Mouse (Mus musculus): Measurements from ENCODE around the gene Hdac4.

Gene Hdac4

GRCm38 (mm10) chr1:91921279-91921678 lies 274.2 kb downstream of the Hdac4 start:
- DNase-seq (ENCODE audit: low spot score): peak; percentile 34

DNA sequence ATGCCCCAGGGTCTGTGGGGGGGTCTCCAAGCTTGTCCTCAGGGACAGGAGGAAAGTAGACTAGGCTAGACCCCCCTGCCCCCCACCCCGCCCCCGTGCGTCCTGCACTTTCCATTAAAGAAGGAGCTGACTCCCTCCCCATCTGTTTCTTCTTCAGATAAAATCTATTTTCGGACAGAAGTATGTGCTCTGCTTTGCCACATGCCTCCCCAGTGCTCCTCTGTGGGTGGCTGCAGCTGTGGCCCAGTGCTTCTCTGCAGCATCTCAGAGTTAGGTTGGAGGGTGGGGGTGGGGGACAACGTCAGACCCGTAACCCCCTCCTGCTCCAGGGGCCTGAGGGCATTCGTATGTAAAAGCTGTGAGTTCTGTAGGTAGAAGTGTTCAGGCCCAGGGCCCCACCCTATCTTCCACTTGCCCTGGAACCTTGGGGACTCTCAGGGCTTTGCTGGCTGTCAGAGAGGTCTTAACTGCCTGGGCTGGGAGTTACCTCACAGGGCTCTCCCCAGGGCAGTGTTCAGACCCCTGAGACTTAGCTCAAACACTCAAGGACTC lies 275.4 kb downstream of the Hdac4 start:
- DNase-seq (ENCODE audit: low spot score): no peak

- DNase-seq (ENCODE audit: low spot score): no peak
Observed at GRCm38 (mm10) chr1:91918257-91918800, 277.2 kb downstream of the Hdac4 start.

DNA sequence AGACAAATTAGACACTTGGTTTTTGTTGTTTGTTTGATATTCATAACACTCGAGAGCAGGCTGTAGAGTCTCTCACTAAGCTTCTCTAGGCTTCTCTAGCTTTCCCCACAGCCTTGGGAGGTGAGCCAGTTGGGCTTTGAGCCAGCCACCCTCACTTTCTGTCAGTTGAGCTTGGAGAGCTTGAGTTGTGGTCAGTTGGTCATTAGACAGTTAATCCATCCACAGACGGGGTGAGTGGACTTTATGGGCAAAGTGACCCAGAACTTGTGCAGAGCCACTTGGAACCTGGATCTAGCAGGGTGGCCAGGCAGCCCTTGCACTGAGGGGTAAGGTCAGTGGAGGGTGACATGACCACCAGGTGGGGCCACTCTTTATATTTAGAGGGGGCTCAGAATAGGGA lies 277.9 kb downstream of the Hdac4 start:
- peak; percentile 75 for DNase-seq (ENCODE audit: low spot score)

- DNase-seq (ENCODE audit: low spot score): no peak
Observed at GRCm38 (mm10) chr1:91915961-91916360, 279.5 kb downstream of the Hdac4 start.

- DNase-seq (ENCODE audit: low spot score): no peak
Observed at GRCm38 (mm10) chr1:91914648-91915047, 280.9 kb downstream of the Hdac4 start.

DNA sequence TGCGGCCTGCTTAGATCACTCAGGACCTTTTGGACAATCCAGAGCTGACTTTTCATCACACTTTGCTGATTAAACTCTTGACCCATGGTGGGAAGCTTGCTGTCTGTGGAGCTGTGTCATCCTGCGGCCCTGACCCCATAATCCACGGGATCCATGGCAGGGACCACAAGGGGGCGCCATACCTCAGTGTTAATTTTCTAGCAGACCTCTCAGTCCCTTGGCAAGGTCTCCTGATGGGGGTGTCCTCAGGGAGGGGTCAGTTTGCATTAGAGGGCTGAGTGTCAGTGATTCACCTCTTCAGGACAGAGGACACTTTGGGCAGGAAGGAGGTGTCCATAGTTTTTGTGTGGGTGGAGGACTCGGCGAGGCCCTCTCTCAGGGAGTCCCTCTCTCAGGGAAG lies 281.6 kb downstream of the Hdac4 start:
- DNase-seq (ENCODE audit: low spot score): peak; percentile 55

GRCm38 (mm10) chr1:91912227-91913119 lies 283.0 kb downstream of the Hdac4 start:
- peak; percentile 28 for DNase-seq (ENCODE audit: low spot score)

GRCm38 (mm10) chr1:91905268-91905667 lies 290.2 kb downstream of the Hdac4 start:
- DNase-seq (ENCODE audit: low spot score): peak; percentile 56

GRCm38 (mm10) chr1:91903241-91903981 lies 292.1 kb downstream of the Hdac4 start:
- peak; percentile 98 for DNase-seq (ENCODE audit: low spot score)

GRCm38 (mm10) chr1:91897078-91897477 lies 298.4 kb downstream of the Hdac4 start:
- no peak for DNase-seq (ENCODE audit: low spot score)

- DNase-seq (ENCODE audit: low spot score): no peak
Observed at GRCm38 (mm10) chr1:91894286-91894685, 301.2 kb downstream of the Hdac4 start.

DNA sequence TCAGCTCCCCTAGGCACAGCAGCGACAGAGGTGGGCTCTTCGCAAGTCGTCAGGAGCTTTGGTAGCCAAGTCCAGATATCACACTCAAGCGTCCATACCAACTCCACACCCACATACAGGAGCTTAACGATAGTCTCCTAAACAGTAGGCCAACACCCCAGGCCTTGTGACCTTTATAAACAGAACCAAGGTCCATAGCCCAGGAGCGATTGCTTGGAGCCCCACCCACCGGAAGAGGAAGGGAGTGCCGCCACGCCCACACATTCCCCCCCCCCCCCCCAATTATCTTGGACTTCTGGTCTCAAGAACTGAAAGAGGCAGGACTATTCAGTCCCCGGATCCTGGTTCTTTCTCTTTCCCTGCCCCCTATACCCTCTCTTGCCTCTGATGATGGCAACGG lies 301.9 kb downstream of the Hdac4 start:
- DNase-seq (ENCODE audit: low spot score): no peak

DNA sequence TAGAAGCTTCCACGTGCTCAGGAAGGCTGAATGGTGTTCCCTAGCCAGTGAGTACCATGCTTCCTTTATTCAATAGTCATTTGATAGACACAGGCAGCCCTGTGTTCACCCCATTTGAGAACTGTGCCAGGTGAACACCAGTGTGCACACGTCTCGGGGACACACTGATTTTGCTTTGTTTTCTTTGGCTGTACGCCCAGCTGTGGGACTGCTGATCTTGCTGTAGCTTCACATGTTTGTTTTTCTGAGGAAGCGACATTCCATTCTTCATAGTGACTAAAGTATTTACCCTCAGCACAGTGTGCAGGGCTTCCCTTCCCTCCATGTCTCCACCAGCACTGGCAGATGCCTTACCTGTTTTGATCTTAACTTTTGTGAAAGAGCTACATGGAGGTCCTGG lies 312.4 kb downstream of the Hdac4 start:
- DNase-seq (ENCODE audit: low spot score): peak; percentile 71

GRCm38 (mm10) chr1:91880899-91881298 lies 314.6 kb downstream of the Hdac4 start:
- no peak for DNase-seq (ENCODE audit: low spot score)

- no peak for DNase-seq (ENCODE audit: low spot score)
Observed at GRCm38 (mm10) chr1:91880156-91880555, 315.3 kb downstream of the Hdac4 start.
